Mouse (Mus musculus): ENCODE data around the gene Asic3. TPM values are rescaled to one million over a fixed set of nuclear protein-coding genes. Genes with fewer than 3 reads are reported as not detected.
A peak's percentile ranks its signal among the peaks of the same experiment; 100 is the strongest.

The Asic3 gene
- polyA plus RNA-seq, 1 experiment from 2014 or later = 0.80 TPM

GRCm38 (mm10) chr5:24374666-24375328 is 38.4 kb upstream of the Asic3 start:
- WGBS = 86% methylated on average over 7 of the region's 7 CpGs
- Histone ChIP-seq H3K4me2 (replicated peaks) (no peak overlapping the region), H3K27me3 (ENCODE audit: control insufficient read depth, insufficient read depth, low read length) (no peaks in the 10 kb centered on the region), H3K4me3 (replicated peaks; ENCODE audit: low read length) (no peak overlapping the region), H3K27ac (no peak overlapping the region), H3K9me3 (ENCODE audit: control insufficient read depth, low read length) (no peaks in the 10 kb centered on the region), H3K36me3 (replicated peaks; ENCODE audit: control insufficient read depth, insufficient read depth) (no peaks in the 10 kb centered on the region), H3K4me1 (replicated peaks; ENCODE audit: control insufficient read depth, insufficient read depth, low read length) (no peaks in the 10 kb centered on the region), H3K9ac (no peak overlapping the region)
- no peak for DNase-seq (ENCODE audit: low spot score)
- no peak for ATAC-seq (ENCODE audit: low FRiP score)

- H3K27ac ChIP-seq = no peak overlapping the region
- no peak overlapping the region for H3K4me2 ChIP-seq (replicated peaks)
- H3K9me3 ChIP-seq (ENCODE audit: control insufficient read depth, low read length) = no peaks in the 10 kb centered on the region
- 87% methylated on average over 2 of the region's 2 CpGs for WGBS
- no peaks in the 10 kb centered on the region for H3K36me3 ChIP-seq (replicated peaks; ENCODE audit: control insufficient read depth, insufficient read depth)
- no peaks in the 10 kb centered on the region for H3K27me3 ChIP-seq (ENCODE audit: control insufficient read depth, insufficient read depth, low read length)
- no peak for DNase-seq (ENCODE audit: low spot score)
- no peak overlapping the region for H3K9ac ChIP-seq
- H3K4me1 ChIP-seq (replicated peaks; ENCODE audit: control insufficient read depth, insufficient read depth, low read length) = peaks cover 4% of the 10 kb centered on the region; the same call in 1 of the 2 replicates
- no peak overlapping the region for H3K4me3 ChIP-seq (replicated peaks; ENCODE audit: low read length)
- ATAC-seq (ENCODE audit: low FRiP score) = no peak
These were observed 34.5 kb upstream of the Asic3 start for GRCm38 (mm10) chr5:24378700-24379099.

- Histone ChIP-seq H3K36me3 (replicated peaks; ENCODE audit: control insufficient read depth, insufficient read depth) (no peaks in the 10 kb centered on the region), H3K27me3 (ENCODE audit: control insufficient read depth, insufficient read depth, low read length) (no peaks in the 10 kb centered on the region), H3K9me3 (ENCODE audit: control insufficient read depth, low read length) (no peaks in the 10 kb centered on the region), H3K4me2 (replicated peaks) (no peak overlapping the region), H3K4me1 (replicated peaks; ENCODE audit: control insufficient read depth, insufficient read depth, low read length) (peaks cover 4% of the 10 kb centered on the region; the same call in 1 of the 2 replicates), H3K4me3 (replicated peaks; ENCODE audit: low read length) (no peak overlapping the region), H3K9ac (no peak overlapping the region), H3K27ac (no peak overlapping the region)
- DNase-seq (ENCODE audit: low spot score) (no peak), ATAC-seq (ENCODE audit: low FRiP score) (no peak)
- 80% methylated on average over 4 of the region's 4 CpGs for WGBS
These were observed 33.7 kb upstream of the Asic3 start for GRCm38 (mm10) chr5:24379501-24379900.

- H3K9me3 ChIP-seq (ENCODE audit: control insufficient read depth, low read length) = no peaks in the 10 kb centered on the region
- H3K9ac ChIP-seq = no peak overlapping the region
- peaks cover 4% of the 10 kb centered on the region; the same call in 1 of the 2 replicates for H3K4me1 ChIP-seq (replicated peaks; ENCODE audit: control insufficient read depth, insufficient read depth, low read length)
- no peaks in the 10 kb centered on the region for H3K36me3 ChIP-seq (replicated peaks; ENCODE audit: control insufficient read depth, insufficient read depth)
- H3K4me3 ChIP-seq (replicated peaks; ENCODE audit: low read length) = no peak overlapping the region
- H3K27me3 ChIP-seq (ENCODE audit: control insufficient read depth, insufficient read depth, low read length) = no peaks in the 10 kb centered on the region
- ATAC-seq (ENCODE audit: low FRiP score) (no peak), DNase-seq (ENCODE audit: low spot score) (no peak)
- H3K27ac ChIP-seq = no peak overlapping the region
- WGBS = 91% methylated on average over 4 of the region's 4 CpGs
- H3K4me2 ChIP-seq (replicated peaks) = no peak overlapping the region
These were observed 32.7 kb upstream of the Asic3 start for GRCm38 (mm10) chr5:24380499-24380898.

GRCm38 (mm10) chr5:24381486-24381885 is 31.7 kb upstream of the Asic3 start:
- Histone ChIP-seq H3K4me3 (replicated peaks; ENCODE audit: low read length) (no peak overlapping the region), H3K27me3 (ENCODE audit: control insufficient read depth, insufficient read depth, low read length) (peaks cover 8% of the 10 kb centered on the region; the same call in 1 of the 2 replicates), H3K9me3 (ENCODE audit: control insufficient read depth, low read length) (no peaks in the 10 kb centered on the region), H3K36me3 (replicated peaks; ENCODE audit: control insufficient read depth, insufficient read depth) (no peaks in the 10 kb centered on the region), H3K9ac (no peak overlapping the region), H3K4me1 (replicated peaks; ENCODE audit: control insufficient read depth, insufficient read depth, low read length) (peaks cover 4% of the 10 kb centered on the region; the same call in 1 of the 2 replicates), H3K4me2 (replicated peaks) (no peak overlapping the region), H3K27ac (no peak overlapping the region)
- DNase-seq (ENCODE audit: low spot score) (no peak), ATAC-seq (ENCODE audit: low FRiP score) (no peak)
- 76% methylated on average over 6 of the region's 6 CpGs for WGBS

GRCm38 (mm10) chr5:24381988-24382387 is 31.2 kb upstream of the Asic3 start:
- WGBS = 62% methylated on average over 2 of the region's 2 CpGs
- Histone ChIP-seq H3K9me3 (ENCODE audit: control insufficient read depth, low read length) (no peaks in the 10 kb centered on the region), H3K4me1 (replicated peaks; ENCODE audit: control insufficient read depth, insufficient read depth, low read length) (peaks cover 6% of the 10 kb centered on the region; the same call in 1 of the 2 replicates), H3K27ac (no peak overlapping the region), H3K27me3 (ENCODE audit: control insufficient read depth, insufficient read depth, low read length) (peaks cover 11% of the 10 kb centered on the region; the same call in 1 of the 2 replicates), H3K4me2 (replicated peaks) (no peak overlapping the region), H3K9ac (no peak overlapping the region), H3K4me3 (replicated peaks; ENCODE audit: low read length) (no peak overlapping the region), H3K36me3 (replicated peaks; ENCODE audit: control insufficient read depth, insufficient read depth) (no peaks in the 10 kb centered on the region)
- ATAC-seq (ENCODE audit: low FRiP score) (no peak), DNase-seq (ENCODE audit: low spot score) (no peak)

- Histone ChIP-seq H3K9me3 (ENCODE audit: control insufficient read depth, low read length) (no peaks in the 10 kb centered on the region), H3K4me2 (replicated peaks) (peak overlapping the region; percentile 67), H3K4me1 (replicated peaks; ENCODE audit: control insufficient read depth, insufficient read depth, low read length) (peaks cover 14% of the 10 kb centered on the region), H3K27ac (peak overlapping the region; percentile 75), H3K36me3 (replicated peaks; ENCODE audit: control insufficient read depth, insufficient read depth) (no peaks in the 10 kb centered on the region), H3K9ac (peak overlapping the region; percentile 63), H3K27me3 (ENCODE audit: control insufficient read depth, insufficient read depth, low read length) (peaks cover 16% of the 10 kb centered on the region; the same call in 1 of the 2 replicates), H3K4me3 (replicated peaks; ENCODE audit: low read length) (peak overlapping the region; percentile 43)
- peak; percentile 80 for ATAC-seq (ENCODE audit: low FRiP score)
- peak; percentile 90 for DNase-seq (ENCODE audit: low spot score)
- 2% methylated on average over 34 of the region's 34 CpGs for WGBS
These were observed 29.9 kb upstream of the Asic3 start for GRCm38 (mm10) chr5:24383026-24383859.

- no peaks in the 10 kb centered on the region for H3K9me3 ChIP-seq (ENCODE audit: control insufficient read depth, low read length)
- ATAC-seq (ENCODE audit: low FRiP score) (no peak), DNase-seq (ENCODE audit: low spot score) (no peak)
- no peak overlapping the region for H3K4me3 ChIP-seq (replicated peaks; ENCODE audit: low read length)
- H3K27me3 ChIP-seq (ENCODE audit: control insufficient read depth, insufficient read depth, low read length) = peaks cover 23% of the 10 kb centered on the region
- H3K27ac ChIP-seq = no peak overlapping the region
- H3K9ac ChIP-seq = no peak overlapping the region
- peak overlapping the region; percentile 67 for H3K4me2 ChIP-seq (replicated peaks)
- 69% methylated on average over 6 of the region's 6 CpGs for WGBS
- H3K36me3 ChIP-seq (replicated peaks; ENCODE audit: control insufficient read depth, insufficient read depth) = no peaks in the 10 kb centered on the region
- H3K4me1 ChIP-seq (replicated peaks; ENCODE audit: control insufficient read depth, insufficient read depth, low read length) = peaks cover 14% of the 10 kb centered on the region
These were observed 28.8 kb upstream of the Asic3 start for GRCm38 (mm10) chr5:24384407-24384806.

GRCm38 (mm10) chr5:24385374-24385773 is 27.8 kb upstream of the Asic3 start:
- ATAC-seq (ENCODE audit: low FRiP score) (no peak), DNase-seq (ENCODE audit: low spot score) (no peak)
- H3K27ac ChIP-seq = no peak overlapping the region
- no peak overlapping the region for H3K4me3 ChIP-seq (replicated peaks; ENCODE audit: low read length)
- peaks cover 27% of the 10 kb centered on the region for H3K27me3 ChIP-seq (ENCODE audit: control insufficient read depth, insufficient read depth, low read length)
- H3K36me3 ChIP-seq (replicated peaks; ENCODE audit: control insufficient read depth, insufficient read depth) = no peaks in the 10 kb centered on the region
- no peaks in the 10 kb centered on the region for H3K9me3 ChIP-seq (ENCODE audit: control insufficient read depth, low read length)
- no peak overlapping the region for H3K9ac ChIP-seq
- no peak overlapping the region for H3K4me2 ChIP-seq (replicated peaks)
- 91% methylated on average over 5 of the region's 5 CpGs for WGBS
- peaks cover 14% of the 10 kb centered on the region for H3K4me1 ChIP-seq (replicated peaks; ENCODE audit: control insufficient read depth, insufficient read depth, low read length)
